Mouse (Mus musculus) CH12.LX (cell line): ENCODE measurements around the gene Atp8a2. TPM values are rescaled to one million over a fixed set of nuclear protein-coding genes. Genes with fewer than 3 reads are reported as not detected.

Experiments
- DNase-seq: peaks from one replicate; pipeline ENCODE4 v3.0.0-alpha.2; 2013; ENCODE audit errors: extremely low read depth
- H3K27ac ChIP-seq: 2 replicates; pipeline ENCODE4 v1.5.1; 2012; ENCODE audit warnings: low read depth, mild to moderate bottlenecking, control low read depth, moderate library complexity; ENCODE audit not compliant: insufficient read depth
- H3K27me3 ChIP-seq: replicated peaks from 2 replicates; pipeline ENCODE3; 2012; ENCODE audit warnings: inconsistent platforms
- H3K36me3 ChIP-seq, 2 experiments: replicated peaks in 1 of 2; 2 replicates each; pipeline versions ENCODE3 to v1.6.1; 2012; ENCODE audit warnings: inconsistent platforms in 1 of 2, low read length in 1 of 2, mild to moderate bottlenecking in 1 of 2, mixed read lengths in 1 of 2, moderate library complexity in 1 of 2; ENCODE audit not compliant: control insufficient read depth in 1 of 2, insufficient read depth in 1 of 2
- H3K4me1 ChIP-seq, 2 experiments: 2 replicates each; pipeline ENCODE4 v1.6.1; 2012; ENCODE audit warnings: inconsistent platforms in 1 of 2, moderate library complexity in 1 of 2; ENCODE audit not compliant: insufficient read depth in 2 of 2, control insufficient read depth in 1 of 2
- H3K4me2 ChIP-seq: 2 replicates; pipeline ENCODE4 v1.6.1; 2012; ENCODE audit warnings: low read depth, mild to moderate bottlenecking, control low read depth; ENCODE audit not compliant: poor library complexity, insufficient read depth, severe bottlenecking
- H3K4me3 ChIP-seq, 3 experiments: fragments of 150-350 bp in 1 of 3; sonication (generic) in 1 of 3; replicated peaks in 1 of 3; 2 replicates each; pipeline versions ENCODE3 to v1.5.1; 2011 to 2012; ENCODE audit warnings: low read depth in 2 of 3, low read length in 2 of 3, mild to moderate bottlenecking in 2 of 3, moderate library complexity in 2 of 3, control low read depth in 1 of 3, improper control_type of control experiment in 1 of 3, inconsistent platforms in 1 of 3, mixed read lengths in 1 of 3; ENCODE audit not compliant: poor library complexity in 1 of 3
- H3K79me2 ChIP-seq: replicated peaks from 2 replicates; pipeline ENCODE4 v1.6.1; 2012; ENCODE audit warnings: mild to moderate bottlenecking, moderate library complexity; ENCODE audit not compliant: control insufficient read depth, poor library complexity, insufficient read depth, severe bottlenecking; ENCODE audit errors: extremely low read depth
- H3K9ac ChIP-seq: 2 replicates; pipeline ENCODE4 v1.6.1; 2012; ENCODE audit warnings: low read depth, mild to moderate bottlenecking, control low read depth, moderate library complexity; ENCODE audit not compliant: insufficient read depth
- H3K9me3 ChIP-seq: replicated peaks from 2 replicates; pipeline ENCODE3; 2012; ENCODE audit warnings: low read length, inconsistent platforms, mixed read lengths
- BHLHE40 ChIP-seq: IDR thresholded peaks from 2 replicates; pipeline ENCODE4 v1.6.1; 2011; ENCODE audit warnings: mild to moderate bottlenecking, low read depth, low read length, improper control_type of control experiment
- CHD2 ChIP-seq: IDR thresholded peaks from 2 replicates; pipeline ENCODE4 v1.6.1; 2011; ENCODE audit warnings: low read length, improper control_type of control experiment
- CTCF ChIP-seq, 2 experiments: IDR thresholded peaks in 1 of 2; conservative IDR thresholded peaks in 1 of 2; 2 replicates each; pipeline ENCODE4 v1.5.1; 2011 to 2012; ENCODE audit warnings: low read depth in 2 of 2, low read length in 2 of 2, improper control_type of control experiment in 1 of 2, inconsistent platforms in 1 of 2, mild to moderate bottlenecking in 1 of 2, moderate library complexity in 1 of 2
- ETS1 ChIP-seq: conservative IDR thresholded peaks from 2 replicates; pipeline ENCODE4 v1.6.1; 2012; ENCODE audit warnings: low read depth, mild to moderate bottlenecking, inconsistent platforms, low read length, improper control_type of control experiment, moderate library complexity
- GABPA ChIP-seq: IDR thresholded peaks from 2 replicates; pipeline ENCODE4 v1.6.1; 2012; ENCODE audit warnings: low read depth, low read length, improper control_type of control experiment, inconsistent platforms; ENCODE audit not compliant: insufficient replicate concordance
- IRF4 ChIP-seq: IDR thresholded peaks from 2 replicates; pipeline ENCODE4 v1.6.1; 2014; ENCODE audit warnings: low read depth, mild to moderate bottlenecking, inconsistent platforms, low read length, improper control_type of control experiment
- JUND ChIP-seq: conservative IDR thresholded peaks from 2 replicates; pipeline ENCODE4 v1.6.1; 2011; ENCODE audit warnings: low read depth, low read length, improper control_type of control experiment
- MAFK ChIP-seq: IDR thresholded peaks from 2 replicates; pipeline ENCODE4 v1.6.1; 2011; ENCODE audit warnings: low read length, improper control_type of control experiment; ENCODE audit not compliant: insufficient replicate concordance
- MAZ ChIP-seq: IDR thresholded peaks from 2 replicates; pipeline ENCODE4 v1.6.1; 2012; ENCODE audit warnings: low read depth, mild to moderate bottlenecking, inconsistent platforms, low read length, improper control_type of control experiment, moderate library complexity
- MEF2A ChIP-seq: IDR thresholded peaks from 2 replicates; pipeline ENCODE4 v1.6.1; 2014; ENCODE audit warnings: low read depth, mild to moderate bottlenecking, inconsistent platforms, low read length, improper control_type of control experiment, borderline replicate concordance
- MXI1 ChIP-seq: IDR thresholded peaks from 2 replicates; pipeline ENCODE4 v1.6.1; 2011; ENCODE audit warnings: mild to moderate bottlenecking, low read depth, low read length, improper control_type of control experiment
- POLR2A ChIP-seq: IDR thresholded peaks from 2 replicates; pipeline ENCODE4 v1.6.1; 2011; ENCODE audit warnings: low read depth, mild to moderate bottlenecking, improper control_type of control experiment, low read length
- POLR2AphosphoS2 ChIP-seq: IDR thresholded peaks from 2 replicates; pipeline ENCODE4 v1.6.1; 2011; ENCODE audit warnings: low read depth, low read length, improper control_type of control experiment
- TBP ChIP-seq: conservative IDR thresholded peaks from 2 replicates; pipeline ENCODE4 v1.6.1; 2011; ENCODE audit warnings: low read depth, low read length, improper control_type of control experiment
- UBTF ChIP-seq: IDR thresholded peaks from 2 replicates; pipeline ENCODE4 v1.6.1; 2012; ENCODE audit warnings: low read depth, mild to moderate bottlenecking, inconsistent platforms, low read length, improper control_type of control experiment, moderate library complexity
- USF2 ChIP-seq: conservative IDR thresholded peaks from 2 replicates; pipeline ENCODE4 v1.6.1; 2011; ENCODE audit warnings: low read depth, low read length, improper control_type of control experiment
- ZC3H11A ChIP-seq: IDR thresholded peaks from 2 replicates; pipeline ENCODE4 v1.6.1; 2012; ENCODE audit warnings: low read depth, mild to moderate bottlenecking, inconsistent platforms, low read length, improper control_type of control experiment
- dilution Hi-C: fragments of 300-500 bp; cut with MboI; formaldehyde crosslinking; loops from 2 replicates; pipeline ENCODE4 v1.14.3; 2020; ENCODE audit warnings: low sequenced_read_pairs; ENCODE audit not compliant: extremely low pct_unique_long_range_greater_than_20kb, extremely low pct_ligation_motif_present
- in situ Hi-C: fragments of 300-500 bp; cut with MboI; formaldehyde crosslinking; loops from 3 replicates; pipeline ENCODE4 v1.14.3; 2019; ENCODE audit warnings: low sequenced_read_pairs, low pct_ligation_motif_present, low pct_unique_long_range_greater_than_20kb, mixed read lengths
- polyA plus RNA-seq: library from polyadenylated mRNA; unstranded; fragments of >175 nt; gene quantifications from 2 replicates; pipeline ENCODE4 v1.2.1, GENCODE M21; 2012; ENCODE audit warnings: low read depth; ENCODE audit not compliant: insufficient read length
- total RNA-seq, 2 experiments: library from RNA; depleted of rRNA; stranded (reverse); fragments of 300-350 nt in 1 of 2; fragments of >200 nt in 1 of 2; gene quantifications; 2 replicates each; pipeline ENCODE4 v1.2.3; 2012 to 2014

The Atp8a2 gene
- total and polyA plus RNA-seq, 3 experiments, result 0.15 to 0.29 (median 0.21) TPM

DNA sequence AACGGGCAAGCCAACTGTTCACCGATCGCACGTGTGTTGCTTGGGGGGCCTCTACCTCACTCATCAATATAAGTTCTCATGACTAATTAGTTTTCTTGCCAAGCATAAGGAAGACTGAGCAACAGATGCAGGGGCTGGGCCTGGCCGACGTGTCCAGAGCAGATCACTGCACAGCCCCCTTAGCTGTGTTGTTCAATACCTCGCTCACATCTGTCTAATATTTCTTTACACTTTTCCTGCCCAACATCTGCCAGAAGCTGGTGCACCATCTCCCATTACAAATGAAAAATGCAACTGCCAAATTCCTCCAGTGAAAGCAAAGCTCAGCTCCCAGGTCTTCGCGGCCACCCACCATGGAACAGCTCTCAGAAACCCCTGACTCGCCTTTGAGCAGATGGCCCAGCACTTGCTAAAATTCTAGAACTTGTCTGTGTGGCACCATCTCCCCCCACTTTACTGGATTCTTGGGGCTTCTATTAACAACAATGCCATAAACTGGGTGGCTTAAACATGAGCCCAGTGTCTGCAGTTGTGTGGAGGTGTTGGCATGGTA, 313.4 kb downstream of the Atp8a2 start:
- H3K9me3 ChIP-seq, result no peaks in the 10 kb centered on the region
- DNase-seq, result no peak
- dilution Hi-C loops, result no loop called here
- H3K36me3 ChIP-seq, result no peaks in the 10 kb centered on the region
- no peaks in the 10 kb centered on the region for H3K79me2 ChIP-seq
- H3K4me3 ChIP-seq, result no peak overlapping the region
- H3K27ac ChIP-seq, result no peak overlapping the region
- no peak overlapping the region for H3K9ac ChIP-seq
- in situ Hi-C loops, result no loop called here
- TF ChIP-seq TBP, result no peak
- TF ChIP-seq GABPA, result no peak
- TF ChIP-seq USF2, result no peak
- TF ChIP-seq CHD2, result no peak
- no peak for TF ChIP-seq UBTF
- no peak for TF ChIP-seq MXI1
- no peak for TF ChIP-seq MEF2A
- no peaks in the 10 kb centered on the region for H3K4me1 ChIP-seq
- H3K4me2 ChIP-seq, result no peak overlapping the region
- no peaks in the 10 kb centered on the region for H3K27me3 ChIP-seq

DNA sequence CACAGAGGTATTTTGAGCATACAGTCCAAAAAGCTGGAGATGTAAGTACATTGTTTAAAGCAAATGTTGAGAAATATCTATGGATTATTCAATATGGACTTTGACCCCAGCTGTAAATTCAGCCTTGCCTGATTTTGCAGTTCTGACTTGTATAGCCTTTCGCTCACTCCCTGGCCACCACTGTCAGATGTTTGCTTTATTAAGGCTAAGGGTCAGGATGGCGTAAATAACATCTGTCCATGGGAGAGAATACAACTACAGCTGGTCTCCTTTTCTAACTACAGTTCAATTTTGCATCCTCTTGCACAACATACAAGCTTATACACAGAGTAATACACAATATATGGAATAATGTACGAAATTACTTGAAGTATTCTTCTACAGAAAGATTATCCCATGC, 316.1 kb downstream of the Atp8a2 start:
- in situ Hi-C loops, result no loop called here
- no peak for DNase-seq
- H3K27me3 ChIP-seq, result no peaks in the 10 kb centered on the region
- no peaks in the 10 kb centered on the region for H3K36me3 ChIP-seq
- H3K4me2 ChIP-seq, result no peak overlapping the region
- H3K27ac ChIP-seq, result no peak overlapping the region
- dilution Hi-C loops, result no loop called here
- H3K9me3 ChIP-seq, result peaks cover 4% of the 10 kb centered on the region
- TF ChIP-seq ETS1 (no peak), POLR2A (no peak), ZC3H11A (no peak), IRF4 (no peak)
- no peak overlapping the region for H3K4me3 ChIP-seq
- no peak overlapping the region for H3K9ac ChIP-seq
- H3K79me2 ChIP-seq, result no peaks in the 10 kb centered on the region
- no peaks in the 10 kb centered on the region for H3K4me1 ChIP-seq

DNA sequence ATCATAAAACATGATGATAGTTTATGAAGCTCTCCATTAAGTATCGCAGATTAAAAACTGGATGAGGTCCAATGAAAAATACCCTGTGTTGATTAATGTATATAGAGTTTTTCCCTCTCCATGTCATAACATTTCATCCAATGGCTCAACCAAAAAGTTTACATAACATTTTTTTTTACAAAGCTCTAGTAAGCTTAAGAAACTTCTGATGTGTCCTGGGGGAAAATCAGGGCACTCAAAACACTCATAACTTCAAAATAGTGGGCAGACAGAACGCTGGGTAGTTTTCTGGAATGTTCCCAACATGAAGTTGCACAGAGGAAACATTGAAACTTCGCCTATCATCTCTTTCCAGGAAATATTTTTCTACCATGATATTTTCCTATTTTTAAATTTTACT, 318.7 kb downstream of the Atp8a2 start:
- H3K27me3 ChIP-seq, result no peaks in the 10 kb centered on the region
- H3K9ac ChIP-seq, result no peak overlapping the region
- no peaks in the 10 kb centered on the region for H3K36me3 ChIP-seq
- H3K27ac ChIP-seq, result no peak overlapping the region
- no peak for TF ChIP-seq MEF2A
- TF ChIP-seq MAZ, result no peak
- no peak for TF ChIP-seq MXI1
- TF ChIP-seq CTCF (conservative IDR thresholded peaks at IDR 0.05 in 1 of 2, IDR thresholded peaks at IDR 0.05 in 1 of 2; ENCODE audit: low read depth in 2 of 2, low read length in 2 of 2), result no peak
- no peak for TF ChIP-seq MAFK
- TF ChIP-seq BHLHE40, result no peak
- TF ChIP-seq JUND, result no peak
- TF ChIP-seq POLR2AphosphoS2, result no peak
- H3K4me3 ChIP-seq, result no peak overlapping the region
- no peak overlapping the region for H3K4me2 ChIP-seq
- H3K4me1 ChIP-seq, result no peaks in the 10 kb centered on the region
- dilution Hi-C loops, result no loop called here
- H3K9me3 ChIP-seq, result peaks cover 4% of the 10 kb centered on the region
- no peak for DNase-seq
- in situ Hi-C loops, result no loop called here
- H3K79me2 ChIP-seq, result no peaks in the 10 kb centered on the region
